Mouse (Mus musculus) forebrain, embryonic 13.5 days (tissue): ENCODE data around the gene Trabd. TPM values are rescaled to one million over a fixed set of nuclear protein-coding genes. Genes with fewer than 3 reads are reported as not detected.

Experiments
- ATAC-seq: fragments of 200-750 bp; cut with Nextera tagmentation; 2 replicates; pipeline ENCODE4 v1.8.0; 2017
- H3K27ac ChIP-seq: fragments of 300-500 bp; sonication (generic); 2 replicates; pipeline ENCODE4 v1.5.1; 2015; ENCODE audit warnings: inconsistent platforms, mild to moderate bottlenecking, moderate library complexity
- H3K27me3 ChIP-seq: fragments of 300-500 bp; sonication (generic); 2 replicates; pipeline ENCODE4 v1.6.1; 2015; ENCODE audit warnings: mild to moderate bottlenecking, inconsistent platforms
- H3K36me3 ChIP-seq: fragments of 300-500 bp; sonication (generic); 2 replicates; pipeline ENCODE4 v1.6.1; 2015; ENCODE audit warnings: mild to moderate bottlenecking, inconsistent platforms; ENCODE audit not compliant: poor library complexity, severe bottlenecking
- H3K4me1 ChIP-seq: fragments of 300-500 bp; sonication (generic); 2 replicates; pipeline ENCODE4 v1.6.1; 2015; ENCODE audit warnings: inconsistent platforms
- H3K4me2 ChIP-seq: fragments of 300-500 bp; sonication (generic); 2 replicates; pipeline ENCODE4 v1.6.1; 2015; ENCODE audit warnings: inconsistent platforms, mild to moderate bottlenecking, moderate library complexity
- H3K4me3 ChIP-seq: fragments of 300-500 bp; sonication (generic); 2 replicates; pipeline ENCODE4 v1.5.1; 2015; ENCODE audit warnings: mild to moderate bottlenecking, inconsistent platforms
- H3K9ac ChIP-seq: fragments of 300-500 bp; sonication (generic); 2 replicates; pipeline ENCODE4 v1.6.1; 2015; ENCODE audit warnings: mild to moderate bottlenecking, inconsistent platforms
- H3K9me3 ChIP-seq: fragments of 300-500 bp; sonication (generic); replicated peaks from 2 replicates; pipeline ENCODE4 v1.6.1; 2016; ENCODE audit warnings: inconsistent platforms
- WGBS: fragments of 180-500 bp; shearing (Covaris S2); methylation state at CpG from one replicate; pipeline ENCODE4 v1.1.7; 2015; 5-methylcytosine and 5-hydroxymethylcytosine counted together
- polyA plus RNA-seq: library from polyadenylated mRNA; unstranded; fragments of >200 nt; fragmentation: Nextera tagmentation; extraction: Ambion mirVana; gene quantifications from 2 replicates; pipeline ENCODE4 v1.2.1, GENCODE M21; 2015

The Trabd gene
- polyA plus RNA-seq, result 40.4 and 45.1 TPM in 2 replicates

DNA sequence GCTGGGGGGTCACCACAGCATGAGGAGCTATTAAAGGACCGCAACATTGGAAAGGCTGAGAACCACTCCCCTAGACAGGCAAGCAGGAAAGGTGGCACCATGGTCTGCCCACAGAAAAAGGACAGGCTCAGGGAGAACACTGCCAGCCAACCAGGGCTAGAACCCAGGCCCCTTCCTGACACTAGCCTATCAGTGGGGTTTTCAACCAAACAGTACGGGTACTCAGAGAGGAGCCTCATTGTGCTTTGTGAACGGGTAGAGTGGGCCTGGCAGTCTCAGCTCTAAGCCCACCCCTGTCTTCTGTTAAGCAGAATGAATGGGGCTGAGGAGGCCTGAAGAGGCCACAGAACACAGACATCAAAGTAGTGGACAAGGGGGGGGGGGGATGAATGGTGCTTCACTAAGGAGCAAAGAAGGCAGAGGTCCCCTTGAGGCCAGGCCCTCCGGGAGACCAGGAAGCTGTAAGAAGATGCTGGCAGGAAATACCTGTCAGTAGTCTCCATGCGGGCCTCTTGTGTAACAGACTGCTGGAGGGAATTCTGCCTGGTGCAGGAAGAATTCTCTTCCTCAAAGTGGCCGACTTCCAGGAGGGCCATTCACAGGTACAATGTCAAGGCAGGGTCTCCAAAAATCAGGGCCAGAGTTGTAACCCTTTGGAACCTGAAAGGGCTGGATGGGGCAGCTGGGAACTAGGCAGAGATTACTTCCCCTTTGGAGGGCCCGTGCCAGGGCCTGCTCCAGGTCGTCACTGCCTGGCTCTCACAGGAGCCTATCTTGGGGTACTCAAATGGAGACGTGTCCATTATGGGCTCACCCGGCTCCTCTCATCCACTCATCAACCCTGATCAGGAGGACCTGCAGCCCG lies at the start of gene Trabd:
Gene Trabd, plus strand, starts transcription at position 512 of the 865 bp plus-strand sequence.
- peaks cover 3% of the 10 kb centered on the region; the same call in 1 of the 2 replicates for H3K36me3 ChIP-seq
- peak within 1 kb of the TSS; percentile 74 for H3K4me3 ChIP-seq
- H3K4me2 ChIP-seq, result peak within 1 kb of the TSS; percentile 91
- H3K9ac ChIP-seq, result peak within 1 kb of the TSS; percentile 90
- no peaks in the 10 kb centered on the region for H3K27me3 ChIP-seq
- ATAC-seq, result no peak
- 20% methylated on average over 11 of the region's 11 CpGs for WGBS
- no peaks in the 10 kb centered on the region for H3K9me3 ChIP-seq
- peak within 1 kb of the TSS; percentile 76 for H3K27ac ChIP-seq
- peaks cover 34% of the 10 kb centered on the region for H3K4me1 ChIP-seq

DNA sequence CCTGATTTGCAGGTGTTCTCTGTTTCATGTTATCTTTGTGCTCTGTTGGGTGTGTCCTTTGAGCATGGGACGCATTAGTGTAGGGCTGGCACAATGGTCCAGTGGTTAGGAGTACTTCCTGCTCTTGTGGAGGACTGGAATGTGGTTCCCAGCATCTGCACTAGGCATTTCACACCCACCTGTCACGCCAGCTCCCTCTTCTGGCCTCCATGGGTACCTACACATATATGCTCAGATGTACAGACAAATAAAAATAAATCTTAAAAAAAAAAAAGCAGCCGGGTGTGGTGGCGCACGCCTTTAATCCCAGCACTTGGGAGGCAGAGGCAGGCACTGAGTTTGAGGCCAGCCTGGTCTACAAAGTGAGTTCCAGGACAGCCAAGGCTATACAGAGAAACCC lies 30.5 kb upstream of the Trabd start:
- H3K9me3 ChIP-seq, result peaks cover 3% of the 10 kb centered on the region; the same call in 1 of the 2 replicates
- no peak overlapping the region for H3K4me2 ChIP-seq
- WGBS, result 74% methylated on average over 5 of the region's 5 CpGs
- no peaks in the 10 kb centered on the region for H3K4me1 ChIP-seq
- H3K36me3 ChIP-seq, result no peaks in the 10 kb centered on the region
- no peak for ATAC-seq
- H3K27ac ChIP-seq, result no peak overlapping the region
- H3K9ac ChIP-seq, result no peak overlapping the region
- H3K27me3 ChIP-seq, result no peaks in the 10 kb centered on the region
- no peak overlapping the region for H3K4me3 ChIP-seq

DNA sequence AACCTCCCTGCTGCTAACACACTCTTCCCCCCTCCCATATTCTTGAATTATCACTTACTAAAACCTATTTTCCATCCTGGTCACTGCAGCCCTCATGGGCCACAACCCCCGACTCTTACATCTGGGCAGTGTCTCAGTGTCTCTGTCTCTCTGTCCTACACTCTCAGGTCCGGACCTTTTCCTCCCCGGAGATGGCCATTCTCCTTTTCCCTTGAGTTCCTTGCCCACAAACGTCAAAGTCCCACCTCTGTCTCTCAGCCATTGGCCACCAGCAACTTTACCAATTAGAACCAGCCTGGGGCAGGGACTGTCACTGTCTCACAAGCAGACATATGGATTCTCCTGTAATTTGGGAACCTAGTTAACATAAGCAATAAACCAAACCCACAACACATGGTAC lies 28.6 kb upstream of the Trabd start:
- no peaks in the 10 kb centered on the region for H3K36me3 ChIP-seq
- no peak overlapping the region for H3K9ac ChIP-seq
- no peak overlapping the region for H3K4me3 ChIP-seq
- H3K27me3 ChIP-seq, result no peaks in the 10 kb centered on the region
- ATAC-seq, result no peak
- H3K4me1 ChIP-seq, result no peaks in the 10 kb centered on the region
- 87% methylated on average over 4 of the region's 4 CpGs for WGBS
- H3K4me2 ChIP-seq, result no peak overlapping the region
- H3K27ac ChIP-seq, result no peak overlapping the region
- H3K9me3 ChIP-seq, result peaks cover 3% of the 10 kb centered on the region; the same call in 1 of the 2 replicates

DNA sequence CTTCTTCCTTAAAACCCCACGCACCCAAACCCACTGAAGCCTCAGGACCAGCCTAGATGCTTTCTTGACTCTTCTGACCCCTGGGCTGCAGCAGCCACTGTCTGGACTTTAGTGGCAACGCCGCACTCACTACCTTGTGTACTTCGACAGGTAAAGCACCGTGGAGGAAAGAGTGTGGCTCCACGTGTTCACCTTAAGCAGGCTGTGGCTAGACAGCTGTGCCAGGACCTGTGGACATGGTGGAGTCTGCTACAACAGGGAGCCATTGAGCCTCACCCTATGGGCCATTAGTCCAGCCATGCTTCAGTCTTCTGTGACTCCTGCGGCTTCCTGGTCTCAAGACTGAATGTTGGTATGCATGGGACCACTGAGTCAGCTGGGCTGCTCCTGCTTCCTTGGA lies 20.3 kb upstream of the Trabd start:
- whole genome bisulfite sequencing, result 89% methylated on average over 7 of the region's 7 CpGs
- H3K9me3 ChIP-seq, result no peaks in the 10 kb centered on the region

DNA sequence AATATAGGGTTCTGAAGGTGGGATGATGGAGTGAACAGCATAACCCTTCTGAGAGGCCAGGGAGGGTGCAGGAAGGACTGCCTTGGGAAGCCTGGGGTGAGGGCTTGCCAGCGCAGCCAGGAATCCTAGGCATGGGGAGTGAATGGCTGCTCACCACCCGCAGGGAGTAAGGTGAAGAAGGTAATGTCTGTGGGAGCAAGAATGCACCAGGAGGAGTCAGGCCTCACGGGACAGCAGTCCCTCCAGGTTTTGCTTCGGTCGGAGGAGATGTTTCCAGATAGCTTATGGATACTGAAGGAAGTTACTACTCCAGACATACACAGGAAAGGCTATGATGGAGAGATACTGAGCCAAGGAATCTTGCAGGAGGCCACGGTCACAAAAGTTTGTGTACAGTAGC lies 16.2 kb upstream of the Trabd start:
- WGBS, result 31% methylated on average over 6 of the region's 6 CpGs
- peak overlapping the region; percentile 69 for H3K4me3 ChIP-seq
- H3K36me3 ChIP-seq, result no peaks in the 10 kb centered on the region
- H3K27me3 ChIP-seq, result peaks cover 16% of the 10 kb centered on the region; the same call in 1 of the 2 replicates
- no peak for ATAC-seq
- H3K27ac ChIP-seq, result no peak overlapping the region
- peak overlapping the region; percentile 82; the same call in 1 of the 2 replicates for H3K9ac ChIP-seq
- peaks cover 16% of the 10 kb centered on the region for H3K4me1 ChIP-seq
- no peaks in the 10 kb centered on the region for H3K9me3 ChIP-seq
- H3K4me2 ChIP-seq, result peak overlapping the region; percentile 94

More for the DNA sequence above, 20.3 kb upstream of the Trabd start:
- Histone ChIP-seq H3K9ac (no peak overlapping the region), H3K4me1 (peaks cover 6% of the 10 kb centered on the region; the same call in 1 of the 2 replicates), H3K27ac (no peak overlapping the region), H3K4me2 (no peak overlapping the region), H3K36me3 (no peaks in the 10 kb centered on the region), H3K27me3 (peaks cover 16% of the 10 kb centered on the region; the same call in 1 of the 2 replicates), H3K4me3 (no peak overlapping the region)
- ATAC-seq, result no peak

DNA sequence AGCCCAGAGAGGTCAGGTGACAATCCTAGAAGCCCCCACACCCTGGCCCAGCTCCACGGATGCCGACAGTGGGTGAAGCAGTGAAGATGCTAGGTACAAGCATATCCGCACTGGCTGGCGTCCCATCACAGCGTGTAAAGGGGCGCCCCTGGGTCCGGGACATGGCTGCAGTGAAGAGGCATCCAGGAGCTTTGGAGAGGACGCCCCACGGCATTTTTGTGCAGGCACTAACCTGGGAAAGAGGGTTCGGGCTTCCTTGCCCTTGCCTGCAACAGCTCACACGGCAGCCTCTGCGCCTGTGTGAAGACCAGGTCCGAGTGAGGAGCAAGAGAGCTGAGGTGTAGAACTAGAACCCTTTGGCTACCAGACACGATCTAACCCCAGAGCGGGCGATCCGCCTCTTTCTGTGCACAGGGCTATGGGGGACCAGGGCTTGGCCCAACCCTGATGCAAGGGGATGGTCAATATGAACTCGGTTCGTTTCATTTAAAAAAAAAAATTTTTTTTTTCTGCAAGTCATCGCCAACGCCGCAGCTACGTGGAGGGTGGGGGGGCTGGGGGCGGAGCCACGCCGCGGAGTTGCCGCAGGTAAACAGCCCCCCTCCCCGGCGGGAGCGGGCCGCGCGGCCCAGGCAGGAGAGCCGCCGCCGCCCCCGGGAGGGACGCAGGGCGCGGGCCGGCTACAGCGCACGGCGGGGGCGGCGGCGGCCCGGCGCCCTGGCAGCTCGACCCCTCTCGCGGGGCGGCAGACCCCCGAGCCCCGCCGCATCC lies 15.6 kb upstream of the Trabd start, which contains the start of gene Panx2:
Gene Panx2, plus strand, starts transcription at position 574 of the 771 bp plus-strand sequence.
- Histone ChIP-seq H3K4me1 (peaks cover 16% of the 10 kb centered on the region), H3K27ac (peak within 1 kb of the TSS; percentile 19; the same call in 1 of the 2 replicates), H3K4me2 (peak within 1 kb of the TSS; percentile 94), H3K36me3 (no peaks in the 10 kb centered on the region), H3K27me3 (peaks cover 16% of the 10 kb centered on the region; the same call in 1 of the 2 replicates), H3K9ac (peak within 1 kb of the TSS; percentile 82), H3K4me3 (peak within 1 kb of the TSS; percentile 69), H3K9me3 (no peaks in the 10 kb centered on the region)
- 1% methylated on average over 38 of the region's 57 CpGs for WGBS
- peak; percentile 59 for ATAC-seq

DNA sequence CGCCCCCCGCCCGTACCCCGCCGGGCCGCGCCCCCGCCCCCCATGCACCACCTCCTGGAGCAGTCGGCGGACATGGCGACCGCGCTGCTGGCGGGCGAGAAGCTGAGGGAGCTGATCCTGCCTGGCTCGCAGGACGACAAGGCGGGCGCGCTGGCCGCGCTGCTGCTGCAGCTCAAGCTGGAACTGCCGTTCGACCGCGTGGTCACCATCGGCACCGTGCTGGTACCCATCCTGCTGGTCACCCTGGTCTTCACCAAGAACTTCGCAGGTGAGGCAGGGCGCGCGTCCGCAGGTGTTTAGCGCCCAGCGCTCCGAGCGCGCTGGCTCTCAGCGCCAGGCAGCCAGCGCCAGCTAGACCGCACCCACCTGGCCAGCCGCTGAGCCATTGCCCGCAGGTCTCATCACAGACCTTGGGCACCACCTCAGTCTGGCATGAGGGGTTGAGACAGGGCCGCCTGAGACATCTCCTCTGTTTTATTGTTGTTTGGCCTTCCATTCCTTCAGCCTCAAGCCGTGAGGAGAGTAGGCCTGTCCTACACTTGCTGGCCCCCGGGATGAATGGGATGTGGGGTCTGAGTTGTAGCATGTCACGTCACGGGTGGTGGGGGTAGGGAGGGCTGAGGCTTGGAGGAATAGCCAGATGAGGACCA lies 14.8 kb upstream of the Trabd start:
- peak; percentile 54 for ATAC-seq
- Histone ChIP-seq H3K9ac (peak overlapping the region; percentile 82), H3K9me3 (no peaks in the 10 kb centered on the region), H3K27ac (no peak overlapping the region; the same call in 1 of the 2 replicates), H3K4me1 (peaks cover 16% of the 10 kb centered on the region), H3K36me3 (no peaks in the 10 kb centered on the region), H3K4me3 (peak overlapping the region; percentile 69), H3K27me3 (peaks cover 16% of the 10 kb centered on the region; the same call in 1 of the 2 replicates), H3K4me2 (peak overlapping the region; percentile 94)
- WGBS, result 1% methylated on average over 44 of the region's 48 CpGs

DNA sequence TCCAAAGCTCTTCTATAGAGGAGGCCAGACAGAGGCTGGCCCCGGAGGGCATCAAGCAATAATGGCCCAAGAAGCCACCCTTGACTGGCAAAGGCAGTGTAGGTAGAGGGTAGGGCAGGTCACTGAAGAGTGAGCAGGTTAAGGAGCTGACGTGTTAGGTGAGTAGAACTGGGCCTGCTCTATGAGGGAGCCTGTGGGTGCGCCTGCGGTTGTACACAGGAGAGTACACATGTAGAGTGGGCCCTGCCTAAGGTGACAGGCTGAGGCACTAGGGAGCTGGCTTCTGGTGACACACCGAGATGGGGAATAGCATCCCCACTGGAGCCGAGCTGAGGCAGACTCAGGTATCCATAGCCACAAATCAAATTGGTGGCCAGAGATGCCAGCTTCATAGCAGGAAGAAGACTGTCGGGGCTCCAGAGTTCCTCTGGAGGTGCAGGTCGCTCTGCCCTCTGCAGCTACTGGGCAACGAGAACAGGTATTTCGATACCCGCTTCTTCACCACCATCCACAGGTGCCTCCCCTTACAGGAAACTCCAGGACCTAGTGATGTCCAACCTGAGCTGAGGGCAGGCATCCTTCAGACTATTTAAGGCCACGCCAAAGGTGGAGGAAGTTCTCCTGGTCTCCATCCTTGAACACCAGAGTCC lies 14.0 kb upstream of the Trabd start:
- no peaks in the 10 kb centered on the region for H3K36me3 ChIP-seq
- H3K4me1 ChIP-seq, result peaks cover 16% of the 10 kb centered on the region
- peaks cover 16% of the 10 kb centered on the region; the same call in 1 of the 2 replicates for H3K27me3 ChIP-seq
- peak overlapping the region; percentile 69 for H3K4me3 ChIP-seq
- WGBS, result 88% methylated on average over 12 of the region's 12 CpGs
- H3K9me3 ChIP-seq, result no peaks in the 10 kb centered on the region
- ATAC-seq, result 0 out of 2 replicates have a peak, but pooled peaks have one; percentile 9
- peak overlapping the region; percentile 94 for H3K4me2 ChIP-seq
- no peak overlapping the region for H3K27ac ChIP-seq
- peak overlapping the region; percentile 82 for H3K9ac ChIP-seq

DNA sequence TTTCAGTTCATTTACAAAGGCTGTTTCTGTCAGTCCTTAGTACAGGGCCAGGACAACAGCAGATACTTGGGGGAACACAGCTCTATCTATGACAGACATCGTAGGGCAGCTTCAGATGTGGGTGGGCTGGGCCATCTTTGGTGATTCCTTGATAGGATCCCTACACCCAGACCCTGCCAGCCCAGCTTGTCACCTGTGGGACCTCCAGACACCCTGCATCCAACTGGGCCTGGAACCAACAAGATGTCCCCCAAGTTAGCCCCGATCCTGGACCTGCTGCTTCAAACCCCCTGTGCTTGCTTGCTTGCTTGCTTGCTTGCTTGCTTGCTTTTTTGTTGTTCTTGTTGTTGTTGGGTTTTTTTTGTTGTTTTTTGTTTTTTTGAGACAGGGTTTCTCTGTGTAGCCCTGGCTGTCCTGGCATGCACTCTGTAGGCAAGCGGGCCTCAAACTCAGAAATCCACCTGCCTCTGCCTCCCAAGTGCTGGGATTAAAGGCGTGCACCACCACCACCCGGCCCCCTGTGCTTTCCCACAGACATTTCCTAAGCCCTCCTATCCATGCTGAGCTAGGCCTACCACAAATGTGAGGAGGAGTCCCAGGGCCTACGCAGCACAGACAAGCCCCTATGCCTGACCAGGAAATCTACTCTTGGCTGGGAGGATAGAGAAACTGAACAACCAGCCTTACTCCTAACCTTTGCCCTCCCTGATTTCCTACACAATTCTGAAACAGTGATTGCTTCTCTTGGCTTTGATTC lies 13.0 kb upstream of the Trabd start:
- Histone ChIP-seq H3K4me3 (no peak overlapping the region), H3K4me1 (peaks cover 16% of the 10 kb centered on the region), H3K27ac (no peak overlapping the region), H3K9ac (no peak overlapping the region), H3K27me3 (peaks cover 26% of the 10 kb centered on the region), H3K36me3 (no peaks in the 10 kb centered on the region), H3K4me2 (no peak overlapping the region), H3K9me3 (no peaks in the 10 kb centered on the region)
- no peak for ATAC-seq
- 87% methylated on average over 6 of the region's 6 CpGs for WGBS

DNA sequence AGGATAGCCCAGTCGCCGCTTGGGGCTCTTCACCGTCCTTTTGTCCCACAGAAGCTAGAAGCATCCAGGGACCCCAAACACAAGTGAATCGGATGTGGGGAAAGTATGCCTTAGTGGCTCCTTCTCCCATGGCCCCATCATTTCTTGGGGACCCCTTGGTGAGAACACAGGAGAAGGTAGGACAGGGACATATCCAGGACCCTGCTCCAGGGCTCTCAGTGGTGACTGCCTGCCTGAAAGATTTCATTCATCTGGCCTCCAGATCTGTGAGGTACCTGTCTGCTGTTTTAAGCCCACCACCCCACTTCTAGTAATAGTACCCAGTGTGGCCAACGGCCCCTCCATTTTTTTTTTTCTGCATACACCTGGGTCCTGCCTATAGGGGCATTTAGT lies 12.4 kb upstream of the Trabd start:
- ATAC-seq, result no peak
- no peak overlapping the region for H3K27ac ChIP-seq
- no peaks in the 10 kb centered on the region for H3K9me3 ChIP-seq
- H3K4me2 ChIP-seq, result no peak overlapping the region
- no peak overlapping the region for H3K9ac ChIP-seq
- H3K4me1 ChIP-seq, result peaks cover 16% of the 10 kb centered on the region
- no peaks in the 10 kb centered on the region for H3K36me3 ChIP-seq
- WGBS, result 90% methylated on average over 5 of the region's 5 CpGs
- peaks cover 32% of the 10 kb centered on the region for H3K27me3 ChIP-seq
- H3K4me3 ChIP-seq, result no peak overlapping the region
